Comparison of ENCODE assay signal across 24 mouse cellular contexts in the genomic region with DNA sequence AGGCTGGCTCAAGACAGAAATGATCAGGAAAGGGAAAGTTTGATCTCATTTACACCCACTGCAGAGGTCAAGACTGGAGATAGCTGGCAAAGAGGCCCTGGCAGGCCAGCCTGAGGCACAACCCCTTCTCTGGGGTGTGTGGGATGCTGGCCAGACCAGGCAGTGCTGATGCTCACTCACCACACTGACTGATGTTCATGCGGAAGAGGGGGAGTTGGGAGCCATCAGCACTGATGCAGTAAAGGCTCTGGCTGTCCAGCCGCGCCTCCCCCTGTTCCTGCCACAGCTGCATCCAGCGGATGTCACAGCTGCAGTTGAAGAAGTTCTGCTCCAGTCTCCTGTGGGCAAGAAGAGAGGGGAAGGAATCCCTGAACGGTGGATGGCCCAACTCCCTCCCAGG.
DNase-seq lines count a peak whose midpoint lies in the region; ATAC-seq lines count a peak whose summit lies in the region.
"Had no signal": no experiment of that assay in that cellular context is flagged by ENCODE, and none has a peak within 500 bp of the region (broad histone marks: within the 10 kb centered on the region; RNA-seq: fewer than 3 reads in every experiment).

No protein-coding gene starts in this region.

- no peak overlapping the region for H3K4me2 ChIP-seq in heart, embryonic 11.5 days
- H3K4me2 ChIP-seq: embryonic facial prominence, embryonic 12.5 days; forebrain, embryonic 13.5 days; forebrain, embryonic 15.5 days had no signal

- no peaks in the 10 kb centered on the region for H3K4me1 ChIP-seq in heart, embryonic 11.5 days (ENCODE audit: control insufficient read depth, insufficient read depth, low read length)
- H3K4me1 ChIP-seq: embryonic facial prominence, embryonic 10.5 days; embryonic facial prominence, embryonic 12.5 days; forebrain, embryonic 13.5 days; forebrain, embryonic 15.5 days had no signal

- peak; percentile 89 for DNase-seq in heart, adult 11 months
- no peak for DNase-seq in heart, postnatal 25 days (ENCODE audit: low spot score)
- DNase-seq in heart, postnatal 4 days, result peak; percentile 12
- DNase-seq in kidney, postnatal 4 days, result peak; percentile 4
- DNase-seq in kidney, postnatal 14 days, result no peak
- DNase-seq: adrenal gland, adult 8-10 months; adrenal gland, postnatal 14 days; adrenal gland, postnatal 36 days; B cell, adult 2 months; cerebellum, adult 11-12 months; cerebellum, adult 2 months; cerebellum, adult 9-10 months; cerebellum, postnatal 10 days; cerebellum, postnatal 25 days had no signal

- no peak overlapping the region for H3K27ac ChIP-seq in heart, embryonic 11.5 days (ENCODE audit: low read depth, low read length)
- H3K27ac ChIP-seq: embryonic facial prominence, embryonic 10.5 days; embryonic facial prominence, embryonic 12.5 days; forebrain, embryonic 13.5 days; forebrain, embryonic 15.5 days had no signal

- H3K4me3 ChIP-seq in heart, embryonic 11.5 days (ENCODE audit: low read depth, low read length), result no peak overlapping the region
- H3K4me3 ChIP-seq: embryonic facial prominence, embryonic 10.5 days; embryonic facial prominence, embryonic 12.5 days; forebrain, embryonic 13.5 days; forebrain, embryonic 15.5 days had no signal

- no peak for ATAC-seq in heart, embryonic 11.5 days (replicated peaks; ENCODE audit: insufficient number of reproducible peaks, low FRiP score, low TSS enrichment)
- ATAC-seq: activated CD4-positive, CD25-positive, alpha-beta regulatory T cell, adult 4 months; CD4-positive, CD25-positive, alpha-beta regulatory T cell, adult 4 months; forebrain, embryonic 13.5 days; forebrain, embryonic 15.5 days; Patski had no signal

- WGBS in heart, embryonic 11.5 days (ENCODE audit: insufficient replicate concordance), result 50% methylated on average over 5 of the region's 5 CpGs

- H3K9me3 ChIP-seq in heart, embryonic 11.5 days (replicated peaks; ENCODE audit: control insufficient read depth, low read length), result no peaks in the 10 kb centered on the region
- H3K9me3 ChIP-seq: embryonic facial prominence, embryonic 10.5 days; embryonic facial prominence, embryonic 12.5 days; forebrain, embryonic 13.5 days; forebrain, embryonic 15.5 days had no signal

- H3K9ac ChIP-seq in heart, embryonic 11.5 days (ENCODE audit: low read depth, low read length), result no peak overlapping the region
- H3K9ac ChIP-seq: embryonic facial prominence, embryonic 12.5 days; forebrain, embryonic 13.5 days; forebrain, embryonic 15.5 days had no signal

- no peaks in the 10 kb centered on the region for H3K36me3 ChIP-seq in heart, embryonic 11.5 days (ENCODE audit: control insufficient read depth, insufficient read depth, low read length)
- H3K36me3 ChIP-seq: embryonic facial prominence, embryonic 10.5 days; embryonic facial prominence, embryonic 12.5 days; G1E had no signal

- H3K27me3 ChIP-seq in heart, embryonic 11.5 days (ENCODE audit: control insufficient read depth, insufficient read depth, low read length), result no peaks in the 10 kb centered on the region
- H3K27me3 ChIP-seq: CH12.LX; embryonic facial prominence, embryonic 12.5 days; forebrain, embryonic 13.5 days; forebrain, embryonic 15.5 days; Patski had no signal

- intact Hi-C loops in heart, postnatal 25 days (cut with DNase I), result no loop called here

Comparison
In these comparisons a context has a peak if more than half of its experiments do, and no peak if none do; other contexts are left out.
1. DNase-seq: peak in heart, adult 11 months (single experiment), heart, postnatal 4 days (single experiment) and kidney, postnatal 4 days (2 of 2); none in heart, postnatal 25 days (single experiment) and kidney, postnatal 14 days (single experiment).